Mouse (Mus musculus): ENCODE results near the gene Paqr6.

DNA sequence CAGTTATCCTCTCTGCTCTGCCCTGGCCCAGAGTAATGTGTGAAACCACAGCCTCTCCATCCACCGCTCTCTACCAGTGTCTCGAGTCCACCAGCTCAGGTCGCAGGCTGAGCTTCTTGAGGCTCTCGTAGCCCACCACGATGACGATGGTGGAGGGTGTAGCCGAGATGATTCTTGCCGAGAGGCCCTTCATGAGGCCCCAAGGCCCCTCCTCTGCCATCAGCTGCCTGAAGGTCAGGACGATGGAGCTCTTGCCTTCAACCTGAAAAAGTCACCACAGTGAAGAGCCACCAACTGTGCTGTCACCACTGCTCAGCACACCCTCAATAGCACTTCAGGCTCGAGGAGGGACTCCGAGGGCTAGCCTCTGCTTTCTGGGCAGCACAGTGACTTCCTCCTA lies 48.3 kb downstream of the Paqr6 start:
- TF ChIP-seq CTCF (conservative IDR thresholded peaks at IDR 0.05; ENCODE audit: insufficient read depth, insufficient read length, low read depth, low read length) (no peak), POLR2A (IDR thresholded peaks at IDR 0.05; ENCODE audit: low read depth, low read length) (no peak)

All from kidney, adult 2 months (tissue).